Mouse (Mus musculus) MEL (cell line): ENCODE measurements around the gene Epn3. TPM values are rescaled to one million over a fixed set of nuclear protein-coding genes. Genes with fewer than 3 reads are reported as not detected.

Source experiments
- DNase-seq: peaks from one replicate; pipeline ENCODE4 v3.0.0; 2011; ENCODE audit warnings: low read depth, low spot score
- H3K27ac ChIP-seq: 2 replicates; pipeline ENCODE4 v1.5.1; 2012; ENCODE audit warnings: low read depth, mild to moderate bottlenecking, control low read depth, low read length, moderate library complexity; ENCODE audit not compliant: control insufficient read depth
- H3K27me3 ChIP-seq, 2 experiments: fragments of 150-350 bp in 1 of 2; sonication (generic) in 1 of 2; 2 replicates each; pipeline ENCODE4 v1.6.1; 2012; ENCODE audit warnings: low read length in 2 of 2, mild to moderate bottlenecking in 2 of 2, improper control_type of control experiment in 1 of 2, moderate library complexity in 1 of 2; ENCODE audit not compliant: insufficient read depth in 2 of 2, control insufficient read depth in 1 of 2
- H3K36me3 ChIP-seq, 2 experiments: 2 replicates each; pipeline ENCODE4 v1.6.1; 2012 to 2014; ENCODE audit warnings: low read length in 2 of 2, improper control_type of control experiment in 1 of 2, inconsistent platforms in 1 of 2, mild to moderate bottlenecking in 1 of 2; ENCODE audit not compliant: insufficient read depth in 2 of 2, control insufficient read depth in 1 of 2
- H3K4me1 ChIP-seq, 2 experiments: fragments of 150-350 bp in 1 of 2; sonication (generic) in 1 of 2; 2 replicates each; pipeline ENCODE4 v1.6.1; 2012; ENCODE audit warnings: low read length in 2 of 2, improper control_type of control experiment in 1 of 2, mild to moderate bottlenecking in 1 of 2; ENCODE audit not compliant: insufficient read depth in 2 of 2, control insufficient read depth in 1 of 2
- H3K4me3 ChIP-seq, 2 experiments: fragments of 150-350 bp in 1 of 2; sonication (generic) in 1 of 2; 2 replicates each; pipeline ENCODE4 v1.5.1; 2012; ENCODE audit warnings: low read depth in 2 of 2, low read length in 2 of 2, mild to moderate bottlenecking in 2 of 2, moderate library complexity in 2 of 2, control low read depth in 1 of 2, improper control_type of control experiment in 1 of 2; ENCODE audit not compliant: control insufficient read depth in 1 of 2, insufficient read depth in 1 of 2
- H3K79me2 ChIP-seq: 2 replicates; pipeline ENCODE4 v1.6.1; 2012; ENCODE audit warnings: mild to moderate bottlenecking, low read length, moderate library complexity; ENCODE audit not compliant: control insufficient read depth, poor library complexity, insufficient read depth
- H3K9ac ChIP-seq: 2 replicates; pipeline ENCODE4 v1.6.1; 2012; ENCODE audit warnings: low read depth, mild to moderate bottlenecking, control low read depth, low read length, moderate library complexity; ENCODE audit not compliant: control insufficient read depth, poor library complexity, severe bottlenecking
- H3K9me3 ChIP-seq: fragments of 150-350 bp; sonication (generic); replicated peaks from 2 replicates; pipeline ENCODE4 v1.6.1; 2012; ENCODE audit warnings: mild to moderate bottlenecking, low read length, improper control_type of control experiment, moderate library complexity; ENCODE audit not compliant: insufficient read depth
- BHLHE40 ChIP-seq: IDR thresholded peaks from 2 replicates; pipeline ENCODE4 v1.6.1; 2012; ENCODE audit warnings: low read depth, mild to moderate bottlenecking, inconsistent platforms, low read length, improper control_type of control experiment, borderline replicate concordance
- CHD1 ChIP-seq: IDR thresholded peaks from 2 replicates; pipeline ENCODE4 v1.6.1; 2012; ENCODE audit warnings: low read depth, mild to moderate bottlenecking, inconsistent platforms, low read length, improper control_type of control experiment
- ELF1 ChIP-seq: IDR thresholded peaks from 2 replicates; pipeline ENCODE4 v1.6.1; 2014; ENCODE audit warnings: low read depth, mild to moderate bottlenecking, inconsistent platforms, low read length, improper control_type of control experiment, moderate library complexity
- HCFC1 ChIP-seq: IDR thresholded peaks from 2 replicates; pipeline ENCODE4 v1.6.1; 2012; ENCODE audit warnings: low read depth, mild to moderate bottlenecking, inconsistent platforms, low read length, improper control_type of control experiment, moderate library complexity
- JUND ChIP-seq: IDR thresholded peaks from 2 replicates; pipeline ENCODE4 v1.6.1; 2011; ENCODE audit warnings: low read depth, mild to moderate bottlenecking, improper control_type of control experiment, low read length
- MAFK ChIP-seq: IDR thresholded peaks from 2 replicates; pipeline ENCODE4 v1.6.1; 2011; ENCODE audit warnings: low read depth, mild to moderate bottlenecking, low read length, improper control_type of control experiment, borderline replicate concordance
- MYB ChIP-seq: IDR thresholded peaks from 2 replicates; pipeline ENCODE4 v1.6.1; 2011; ENCODE audit warnings: mild to moderate bottlenecking, low read depth, low read length, improper control_type of control experiment
- MYC ChIP-seq: IDR thresholded peaks from 2 replicates; pipeline ENCODE4 v1.6.1; 2011; ENCODE audit warnings: low read depth, mild to moderate bottlenecking, low read length, improper control_type of control experiment, moderate library complexity
- POLR2AphosphoS2 ChIP-seq: IDR thresholded peaks from 2 replicates; pipeline ENCODE4 v1.6.1; 2011; ENCODE audit warnings: low read length, improper control_type of control experiment
- RAD21 ChIP-seq: IDR thresholded peaks from 2 replicates; pipeline ENCODE4 v1.6.1; 2011; ENCODE audit warnings: mild to moderate bottlenecking, low read depth, low read length, improper control_type of control experiment
- SIN3A ChIP-seq: IDR thresholded peaks from 2 replicates; pipeline ENCODE4 v1.6.1; 2012; ENCODE audit warnings: low read length, improper control_type of control experiment, inconsistent platforms
- TAL1 ChIP-seq: IDR thresholded peaks from 2 replicates; pipeline ENCODE4 v1.6.1; 2012; ENCODE audit warnings: mild to moderate bottlenecking, inconsistent platforms, low read length, moderate library complexity, mixed read lengths
- TBP ChIP-seq: IDR thresholded peaks from 2 replicates; pipeline ENCODE4 v1.8.0; 2011; ENCODE audit warnings: low read depth, low read length, improper control_type of control experiment
- ZC3H11A ChIP-seq: IDR thresholded peaks from 2 replicates; pipeline ENCODE4 v1.6.1; 2012; ENCODE audit warnings: low read depth, mild to moderate bottlenecking, inconsistent platforms, low read length, improper control_type of control experiment
- ZKSCAN1 ChIP-seq: IDR thresholded peaks from 2 replicates; pipeline ENCODE4 v1.6.1; 2012; ENCODE audit warnings: low read depth, mild to moderate bottlenecking, inconsistent platforms, low read length, improper control_type of control experiment, moderate library complexity
- ZMIZ1 ChIP-seq: IDR thresholded peaks from 2 replicates; pipeline ENCODE4 v1.6.1; 2012; ENCODE audit warnings: low read depth, mild to moderate bottlenecking, inconsistent platforms, low read length, improper control_type of control experiment, moderate library complexity
- polyA plus RNA-seq, 2 experiments: library from polyadenylated mRNA; stranded (reverse) in 1 of 2; unstranded in 1 of 2; fragments of >175 nt in 1 of 2; fragments of >200 nt in 1 of 2; gene quantifications; 2 replicates each; pipeline versions ENCODE4 v1.2.1 to v1.2.4; 2012; ENCODE audit warnings: low replicate concordance in 2 of 2, low read depth in 1 of 2; ENCODE audit not compliant: insufficient read length in 2 of 2, insufficient read depth in 1 of 2, missing spikeins in 1 of 2
- total RNA-seq: library from RNA; depleted of rRNA; stranded (reverse); fragments of 300-350 nt; gene quantifications from 2 replicates; pipeline ENCODE4 v1.2.3, GENCODE M21; 2012

The Epn3 gene
- total and polyA plus RNA-seq, 3 experiments, result not detected

DNA sequence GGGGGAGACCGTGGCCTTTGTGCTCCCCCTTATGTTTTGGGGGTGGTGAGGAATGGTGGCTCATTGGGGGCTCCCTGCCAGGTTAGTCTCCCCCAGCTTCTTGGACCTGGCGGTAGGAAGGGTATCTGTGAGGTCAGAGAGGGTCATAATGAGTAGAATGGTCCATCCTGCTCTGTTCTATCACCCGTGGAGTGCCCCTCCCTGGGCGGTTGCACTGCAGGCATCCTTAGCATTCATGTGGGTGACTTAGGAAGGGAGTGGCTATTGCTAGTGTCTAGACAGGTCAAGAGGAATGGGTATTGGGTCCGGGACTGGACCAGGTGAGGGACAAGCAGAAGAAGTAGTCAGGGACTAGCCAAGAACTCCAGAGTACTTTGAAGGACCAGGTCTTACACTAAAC is 14.6 kb downstream of the Epn3 start:
- Histone ChIP-seq H3K9ac (no peak overlapping the region), H3K79me2 (no peaks in the 10 kb centered on the region), H3K9me3 (no peaks in the 10 kb centered on the region), H3K4me1 (no peaks in the 10 kb centered on the region), H3K27ac (no peak overlapping the region), H3K36me3 (no peaks in the 10 kb centered on the region), H3K4me3 (no peak overlapping the region), H3K27me3 (peaks cover 1 to 6% of the 10 kb centered on the region in 2 experiments; a peak in 3 of 4 replicates)
- TF ChIP-seq RAD21 (no peak), SIN3A (no peak)
- no peak for DNase-seq

GRCm38 (mm10) chr11:94484636-94485035 is 15.1 kb downstream of the Epn3 start:
- H3K4me3 ChIP-seq, result no peak overlapping the region
- H3K36me3 ChIP-seq, result no peaks in the 10 kb centered on the region
- no peak overlapping the region for H3K27ac ChIP-seq
- H3K4me1 ChIP-seq, result no peaks in the 10 kb centered on the region
- no peaks in the 10 kb centered on the region for H3K9me3 ChIP-seq
- H3K27me3 ChIP-seq, result peaks cover 1 to 6% of the 10 kb centered on the region in 2 experiments; a peak in 3 of 4 replicates
- no peaks in the 10 kb centered on the region for H3K79me2 ChIP-seq
- no peak overlapping the region for H3K9ac ChIP-seq
- DNase-seq, result no peak
- TF ChIP-seq ZMIZ1 (no peak), ELF1 (no peak), JUND (no peak), ZC3H11A (no peak), TBP (no peak), MAFK (no peak), TAL1 (no peak), MYB (no peak), ZKSCAN1 (no peak), BHLHE40 (no peak), MYC (no peak), CHD1 (no peak), POLR2AphosphoS2 (no peak)

- DNase-seq, result no peak
- Histone ChIP-seq H3K4me3 (no peak overlapping the region), H3K9ac (no peak overlapping the region), H3K4me1 (no peaks in the 10 kb centered on the region), H3K27me3 (peaks cover 3 to 10% of the 10 kb centered on the region in 2 experiments; a peak in 3 of 4 replicates), H3K9me3 (no peaks in the 10 kb centered on the region), H3K79me2 (no peaks in the 10 kb centered on the region), H3K36me3 (no peaks in the 10 kb centered on the region), H3K27ac (no peak overlapping the region)
- no peak for TF ChIP-seq HCFC1
These were observed 15.9 kb downstream of the Epn3 start for GRCm38 (mm10) chr11:94483921-94484320.
